Mouse (Mus musculus): ENCODE data around the gene Ltc4s.

DNA sequence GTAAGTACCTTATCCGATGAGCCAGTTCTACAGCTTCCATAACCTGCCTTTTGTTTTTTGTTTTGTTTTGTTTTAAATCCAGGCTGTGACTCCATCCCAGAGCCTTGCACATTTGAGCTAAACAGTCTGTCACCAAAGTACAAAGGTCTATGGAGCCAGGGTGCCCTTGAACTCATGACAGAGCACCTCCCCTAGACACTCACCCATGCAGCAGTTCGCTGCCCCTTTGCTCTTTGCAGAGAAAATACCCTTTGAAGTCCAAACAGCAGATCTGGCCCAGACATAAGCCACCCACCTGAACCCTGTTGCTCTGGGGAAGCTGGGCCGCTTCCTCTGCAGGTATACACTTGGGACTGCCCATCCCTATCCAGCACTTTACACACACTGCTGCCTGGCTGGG lies 36.8 kb downstream of the Ltc4s start:
- TF ChIP-seq CTCF (IDR thresholded peaks at IDR 0.05; ENCODE audit: low read depth, low read length) (no peak), POLR2A (IDR thresholded peaks at IDR 0.05; ENCODE audit: extremely low read depth, insufficient read depth, low read length) (no peak)
